Mouse (Mus musculus) cerebellum, postnatal 14 days (tissue): Measurements from ENCODE around the gene Hist1h4m.
"Not testable (repeated sequence)": the region's sequence is repeated elsewhere in the genome, so short reads cannot be mapped to it uniquely, and the experiment has no call there.

Source experiments
- DNase-seq, 2 experiments: peaks; one replicate each; pipeline ENCODE4 v3.0.0; 2021; ENCODE audit warnings: mixed read lengths in 2 of 2

Hist1h4m gene

DNA sequence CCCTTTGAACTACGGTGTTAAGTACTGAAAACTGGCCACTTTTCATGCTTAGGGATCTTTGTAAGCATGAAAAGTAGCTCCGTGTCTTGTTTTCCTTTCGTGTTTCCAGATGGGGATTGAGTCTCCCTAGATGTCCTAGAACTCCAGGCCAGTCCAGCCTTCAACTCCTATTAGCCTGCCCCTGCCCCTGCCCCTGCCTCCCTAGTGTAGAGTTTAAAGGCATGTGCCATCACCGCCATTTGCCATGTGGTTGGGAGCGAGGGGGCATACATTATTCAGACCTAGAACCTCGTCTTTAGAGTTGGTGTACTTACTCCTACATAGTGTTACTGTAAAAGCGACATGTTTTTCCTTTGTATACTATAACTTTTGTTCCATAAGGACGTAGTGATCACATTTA lies 472 bp upstream of the Hist1h4m start:
- DNase-seq: not testable (repeated sequence)

- DNase-seq: not testable (repeated sequence)
These were observed 546 bp downstream of the Hist1h4m start for GRCm38 (mm10) chr13:21812092-21812491.

- not testable (repeated sequence) for DNase-seq
These were observed 8.7 kb downstream of the Hist1h4m start for GRCm38 (mm10) chr13:21820082-21820890.

DNA sequence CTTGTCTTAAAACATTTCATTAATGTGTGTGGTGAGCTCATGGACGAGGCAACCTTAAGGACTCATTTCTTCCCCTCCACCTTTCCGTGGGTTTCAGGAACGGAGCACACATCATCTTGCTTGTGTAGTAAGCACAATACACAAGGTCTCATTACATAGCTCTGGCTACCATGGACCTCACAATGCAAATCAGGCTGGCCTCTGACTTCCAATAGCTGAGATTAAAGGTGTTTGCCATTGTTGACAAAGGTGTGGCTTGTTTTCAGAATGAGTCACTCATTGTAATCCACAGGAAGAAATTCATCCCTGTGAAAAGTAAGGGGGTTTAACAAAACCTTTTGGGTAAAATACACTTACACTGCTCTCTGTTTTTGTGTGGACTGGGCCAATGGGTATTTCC lies 17.0 kb downstream of the Hist1h4m start:
- no peak for DNase-seq

DNA sequence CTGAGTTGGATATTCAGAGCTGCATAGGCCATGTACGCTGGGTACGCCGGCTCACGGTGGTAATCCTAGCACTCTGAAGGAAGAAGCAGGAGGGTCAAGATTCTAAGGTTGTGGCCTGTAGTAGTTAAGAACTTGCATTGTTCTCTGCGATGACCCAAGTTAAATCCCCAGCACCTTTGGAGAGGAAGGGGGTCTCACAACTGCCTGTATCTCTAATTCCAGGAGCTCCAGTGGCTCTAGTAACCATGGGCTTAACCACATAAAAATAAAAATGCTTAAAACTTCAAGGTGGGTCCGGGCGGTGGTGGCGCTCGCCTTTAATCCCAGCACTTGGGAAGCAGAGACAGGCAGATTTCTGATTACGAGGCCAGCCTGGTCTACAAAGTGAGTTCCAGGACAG lies 18.8 kb downstream of the Hist1h4m start:
- DNase-seq: no peak

GRCm38 (mm10) chr13:21831418-21832394 lies 20.2 kb downstream of the Hist1h4m start, which contains the start of gene Hist1h4n:
Gene Hist1h4n, minus strand, starts transcription at chr13:21832196.
- DNase-seq: peak in 1 of 2 experiments; percentile 51

GRCm38 (mm10) chr13:21833461-21833860 lies 21.9 kb downstream of the Hist1h4m start, which contains the start of the genes Hist1h2ap and Hist1h2br:
Gene Hist1h2ap, minus strand, starts transcription at chr13:21833507.
Gene Hist1h2br, plus strand, starts transcription at chr13:21833743.
- DNase-seq: not testable (repeated sequence)

DNA sequence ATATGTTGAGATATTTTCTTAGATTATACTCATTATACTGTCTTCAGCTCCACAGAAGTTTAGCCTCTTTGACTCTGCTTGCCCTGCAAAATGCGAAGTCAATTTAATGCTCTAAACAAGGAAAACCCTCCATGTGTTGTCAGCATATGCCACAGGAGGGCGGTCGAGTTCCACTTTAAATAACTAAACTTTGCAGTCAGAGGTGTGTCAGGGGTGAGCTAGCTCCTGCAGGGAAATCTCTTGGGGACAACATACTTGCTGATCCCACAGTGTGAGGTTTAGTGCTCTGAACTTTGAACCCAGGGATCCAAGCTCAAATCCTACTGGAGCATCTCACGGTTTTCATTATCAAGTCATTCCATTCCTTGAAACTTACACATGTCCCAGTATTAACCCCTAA lies 29.0 kb downstream of the Hist1h4m start:
- DNase-seq: not testable (repeated sequence)

GRCm38 (mm10) chr13:21846356-21846755 lies 34.8 kb downstream of the Hist1h4m start:
- DNase-seq: not testable (repeated sequence)

- DNase-seq: no peak
These were observed 36.3 kb downstream of the Hist1h4m start for GRCm38 (mm10) chr13:21847883-21848282.

DNA sequence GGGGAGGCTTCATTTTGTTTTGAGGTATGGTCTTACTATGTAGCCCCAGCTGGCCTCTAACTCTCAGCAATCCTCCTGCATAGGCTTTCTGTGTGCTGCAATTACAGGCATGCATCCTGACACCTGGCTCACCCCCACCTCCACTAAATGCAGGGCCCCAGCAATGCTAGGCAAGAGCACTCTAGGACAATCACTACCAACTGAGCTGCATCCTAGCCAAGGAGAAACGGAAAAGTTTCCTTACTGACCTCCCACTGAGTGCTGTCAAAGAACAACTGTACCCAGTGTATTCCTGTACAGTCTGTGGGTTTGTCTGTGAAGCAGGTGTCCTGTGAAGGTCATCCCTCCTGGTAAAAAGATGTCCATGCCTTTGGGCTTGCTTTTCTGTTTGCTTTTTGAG lies 39.1 kb downstream of the Hist1h4m start:
- DNase-seq: not testable (repeated sequence)

- peak; percentile 51 to 73 for DNase-seq
These were observed 40.8 kb downstream of the Hist1h4m start for GRCm38 (mm10) chr13:21852215-21852945.

DNA sequence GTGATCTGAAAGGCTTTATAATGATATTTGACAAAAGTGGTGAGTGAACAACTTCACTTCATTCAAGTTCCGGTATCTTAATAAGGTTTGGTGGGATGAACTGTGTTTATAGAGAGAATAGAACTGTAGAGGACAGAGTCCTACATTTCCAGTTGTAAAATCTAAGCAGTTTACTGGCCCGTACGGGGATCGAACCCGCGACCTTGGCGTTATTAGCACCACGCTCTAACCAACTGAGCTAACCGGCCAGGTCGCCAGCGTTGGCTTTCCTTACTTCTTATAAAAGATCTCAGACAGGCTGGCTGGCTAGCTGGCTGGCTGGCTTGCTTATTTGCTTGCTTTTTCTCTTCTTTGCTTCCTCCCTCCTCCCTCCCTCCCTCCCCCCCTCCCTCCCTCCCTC lies 43.6 kb downstream of the Hist1h4m start:
- DNase-seq: peak; percentile 81

- peak; percentile 65 to 75 for DNase-seq
These were observed 44.2 kb downstream of the Hist1h4m start for GRCm38 (mm10) chr13:21855698-21856162.

- no peak for DNase-seq
These were observed 50.1 kb downstream of the Hist1h4m start for GRCm38 (mm10) chr13:21861608-21862007.
